Mouse (Mus musculus): ENCODE data around the gene Gli2. TPM values are rescaled to one million over a fixed set of nuclear protein-coding genes. Genes with fewer than 3 reads are reported as not detected.

Gli2 gene
- total and polyA plus RNA-seq, 3 experiments = 1.5 to 11.3 TPM; not detected in 1

DNA sequence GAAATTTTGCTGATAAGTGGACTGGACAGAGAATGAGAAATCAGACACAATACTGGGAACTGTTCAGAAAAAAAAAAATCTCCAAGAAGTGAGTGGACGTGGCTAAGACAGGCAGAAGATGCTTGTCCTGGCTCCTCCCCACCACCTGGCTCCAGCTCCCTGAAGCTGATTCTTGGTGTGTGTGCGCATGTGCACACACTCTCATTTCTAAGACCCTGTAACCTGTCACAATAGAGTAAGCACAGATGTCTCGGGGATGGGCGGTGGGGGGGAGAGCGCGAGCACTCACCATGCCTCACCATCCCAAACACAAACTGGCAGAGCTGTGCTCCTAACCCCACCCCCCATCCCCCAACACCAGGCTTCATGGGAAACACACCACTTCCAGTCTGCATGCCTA is 140.5 kb downstream of the Gli2 start:
- Histone ChIP-seq H3K27me3 (ENCODE audit: control insufficient read depth in 1 of 2, insufficient read depth in 2 of 2, low read length in 2 of 2) (no peaks in the 10 kb centered on the region), H3K9me3 (replicated peaks; ENCODE audit: insufficient read depth, low read length) (no peaks in the 10 kb centered on the region), H3K4me1 (ENCODE audit: control insufficient read depth in 1 of 2, insufficient read depth in 2 of 2, low read length in 2 of 2) (no peaks in the 10 kb centered on the region), H3K9ac (ENCODE audit: control insufficient read depth, low read depth, low read length, poor library complexity, severe bottlenecking) (no peak overlapping the region), H3K79me2 (ENCODE audit: control insufficient read depth, insufficient read depth, low read length, poor library complexity) (no peaks in the 10 kb centered on the region), H3K27ac (ENCODE audit: control insufficient read depth, low read depth, low read length) (no peak overlapping the region), H3K36me3 (ENCODE audit: control insufficient read depth in 1 of 2, insufficient read depth in 2 of 2, low read length in 2 of 2) (no peaks in the 10 kb centered on the region), H3K4me3 (ENCODE audit: control insufficient read depth in 1 of 2, insufficient read depth in 1 of 2, low read depth in 2 of 2, low read length in 2 of 2) (no peak overlapping the region)
- TF ChIP-seq MYC (IDR thresholded peaks at IDR 0.05; ENCODE audit: low read depth, low read length) = no peak
- TF ChIP-seq RCOR1 (IDR thresholded peaks at IDR 0.05; ENCODE audit: low read depth, low read length) = no peak
- no peak for TF ChIP-seq MYB (IDR thresholded peaks at IDR 0.05; ENCODE audit: low read depth, low read length)
- TF ChIP-seq MAZ (IDR thresholded peaks at IDR 0.05; ENCODE audit: low read depth, low read length) = no peak
- no peak for TF ChIP-seq ETS1 (IDR thresholded peaks at IDR 0.05; ENCODE audit: low read depth, low read length)
- no peak for TF ChIP-seq POLR2A (IDR thresholded peaks at IDR 0.05; ENCODE audit: control insufficient read depth in 1 of 2, insufficient read depth in 1 of 2, low read depth in 1 of 2, low read length in 2 of 2, poor library complexity in 1 of 2)
- TF ChIP-seq POLR2AphosphoS5 (IDR thresholded peaks at IDR 0.05; ENCODE audit: borderline replicate concordance, low read depth, low read length) = no peak
- no peak for TF ChIP-seq CTCF (IDR thresholded peaks at IDR 0.05 in 2 of 3, conservative IDR thresholded peaks at IDR 0.05 in 1 of 3; ENCODE audit: control insufficient read depth in 1 of 3, insufficient read depth in 1 of 3, low read depth in 2 of 3, low read length in 3 of 3, poor library complexity in 1 of 3, severe bottlenecking in 1 of 3)
- TF ChIP-seq GABPA (IDR thresholded peaks at IDR 0.05; ENCODE audit: low read depth, low read length) = no peak
- no peak for TF ChIP-seq TAL1 (IDR thresholded peaks at IDR 0.05; ENCODE audit: low read length)
- no peak for TF ChIP-seq ZC3H11A (IDR thresholded peaks at IDR 0.05; ENCODE audit: low read depth, low read length)
- TF ChIP-seq ZMIZ1 (IDR thresholded peaks at IDR 0.05; ENCODE audit: low read depth, low read length) = no peak
- DNase-seq (ENCODE audit: low read depth, low spot score) = no peak

GRCm38 (mm10) chr1:118911427-118911727 is 142.0 kb downstream of the Gli2 start:
- no peak for TF ChIP-seq ELF1 (IDR thresholded peaks at IDR 0.05; ENCODE audit: low read depth, low read length)
- no peak for TF ChIP-seq GABPA (IDR thresholded peaks at IDR 0.05; ENCODE audit: low read depth, low read length)
- TF ChIP-seq NELFE (IDR thresholded peaks at IDR 0.05; ENCODE audit: low read depth, low read length) = no peak
- TF ChIP-seq ZMIZ1 (IDR thresholded peaks at IDR 0.05; ENCODE audit: low read depth, low read length) = no peak
- no peak for TF ChIP-seq TAL1 (IDR thresholded peaks at IDR 0.05; ENCODE audit: low read length)
- TF ChIP-seq MXI1 (IDR thresholded peaks at IDR 0.05; ENCODE audit: low read depth, low read length) = no peak
- TF ChIP-seq SIN3A (IDR thresholded peaks at IDR 0.05; ENCODE audit: low read length) = no peak
- no peak for TF ChIP-seq SMC3 (IDR thresholded peaks at IDR 0.05; ENCODE audit: low read depth, low read length)
- no peak for TF ChIP-seq POLR2AphosphoS5 (IDR thresholded peaks at IDR 0.05; ENCODE audit: borderline replicate concordance, low read depth, low read length)
- no peak for TF ChIP-seq ETS1 (IDR thresholded peaks at IDR 0.05; ENCODE audit: low read depth, low read length)
- TF ChIP-seq MYB (IDR thresholded peaks at IDR 0.05; ENCODE audit: low read depth, low read length) = no peak
- TF ChIP-seq MAZ (IDR thresholded peaks at IDR 0.05; ENCODE audit: low read depth, low read length) = no peak
- no peak for TF ChIP-seq TBP (IDR thresholded peaks at IDR 0.05; ENCODE audit: low read depth, low read length)
- TF ChIP-seq BHLHE40 (IDR thresholded peaks at IDR 0.05; ENCODE audit: borderline replicate concordance, low read depth, low read length) = no peak
- TF ChIP-seq MAFK (IDR thresholded peaks at IDR 0.05; ENCODE audit: borderline replicate concordance, low read depth, low read length) = no peak
- TF ChIP-seq GATA1 (IDR thresholded peaks at IDR 0.05; ENCODE audit: low read depth, low read length) = no peak
- no peak for TF ChIP-seq CTCF (IDR thresholded peaks at IDR 0.05 in 2 of 3, conservative IDR thresholded peaks at IDR 0.05 in 1 of 3; ENCODE audit: control insufficient read depth in 1 of 3, insufficient read depth in 1 of 3, low read depth in 2 of 3, low read length in 3 of 3, poor library complexity in 1 of 3, severe bottlenecking in 1 of 3)
- H3K27me3 ChIP-seq (ENCODE audit: control insufficient read depth in 1 of 2, insufficient read depth in 2 of 2, low read length in 2 of 2) = no peaks in the 10 kb centered on the region
- DNase-seq (ENCODE audit: low read depth, low spot score) = no peak

More at GRCm38 (mm10) chr1:118911427-118911727, 142.0 kb downstream of the Gli2 start:
- Histone ChIP-seq H3K4me1 (ENCODE audit: control insufficient read depth in 1 of 2, insufficient read depth in 2 of 2, low read length in 2 of 2) (no peaks in the 10 kb centered on the region), H3K36me3 (ENCODE audit: control insufficient read depth in 1 of 2, insufficient read depth in 2 of 2, low read length in 2 of 2) (no peaks in the 10 kb centered on the region), H3K27ac (ENCODE audit: control insufficient read depth, low read depth, low read length) (no peak overlapping the region), H3K9me3 (replicated peaks; ENCODE audit: insufficient read depth, low read length) (no peaks in the 10 kb centered on the region), H3K9ac (ENCODE audit: control insufficient read depth, low read depth, low read length, poor library complexity, severe bottlenecking) (no peak overlapping the region), H3K79me2 (ENCODE audit: control insufficient read depth, insufficient read depth, low read length, poor library complexity) (no peaks in the 10 kb centered on the region), H3K4me3 (ENCODE audit: control insufficient read depth in 1 of 2, insufficient read depth in 1 of 2, low read depth in 2 of 2, low read length in 2 of 2) (no peak overlapping the region)

Measured in MEL (cell line).